Mouse (Mus musculus) kidney, postnatal 0 days (tissue): ENCODE results near the gene Slc25a4. TPM values are rescaled to one million over a fixed set of nuclear protein-coding genes. Genes with fewer than 3 reads are reported as not detected.

Experiments
- ATAC-seq: fragments of 200-750 bp; cut with Nextera tagmentation; replicated peaks from 2 replicates; pipeline ENCODE4 v1.8.0; 2017; ENCODE audit warnings: low read depth, moderate number of reproducible peaks, moderate TSS enrichment, moderate library complexity; ENCODE audit not compliant: low FRiP score
- DNase-seq: peaks from one replicate; pipeline ENCODE4 v3.0.0-alpha.2; 2016; ENCODE audit warnings: low spot score
- H3K27ac ChIP-seq: fragments of 300-500 bp; sonication (generic); 2 replicates; pipeline ENCODE4 v1.5.1; 2014; ENCODE audit warnings: mild to moderate bottlenecking
- H3K27me3 ChIP-seq: fragments of 300-500 bp; sonication (generic); 2 replicates; pipeline ENCODE4 v1.6.1; 2014; ENCODE audit warnings: low read length, mixed read lengths; ENCODE audit not compliant: insufficient read depth
- H3K36me3 ChIP-seq: fragments of 300-500 bp; sonication (generic); 2 replicates; pipeline ENCODE4 v1.6.1; 2014; ENCODE audit warnings: low read length, mixed read lengths; ENCODE audit not compliant: insufficient read depth
- H3K4me1 ChIP-seq: fragments of 300-500 bp; sonication (generic); replicated peaks from 2 replicates; pipeline ENCODE4 v1.6.1; 2014; ENCODE audit warnings: antibody characterized with exemption, low read length, mixed read lengths; ENCODE audit not compliant: insufficient read depth
- H3K4me2 ChIP-seq: fragments of 300-500 bp; sonication (generic); 2 replicates; pipeline ENCODE4 v1.6.1; 2014; ENCODE audit warnings: mild to moderate bottlenecking, low read length, moderate library complexity, mixed read lengths
- H3K4me3 ChIP-seq: fragments of 300-500 bp; sonication (generic); replicated peaks from 2 replicates; pipeline ENCODE4 v1.5.1; 2014; ENCODE audit warnings: low read depth, low read length
- H3K9ac ChIP-seq: fragments of 300-500 bp; sonication (generic); 2 replicates; pipeline ENCODE4 v1.6.1; 2014; ENCODE audit warnings: low read depth, low read length
- H3K9me3 ChIP-seq: fragments of 300-500 bp; sonication (generic); replicated peaks from 2 replicates; pipeline ENCODE4 v1.6.1; 2016; ENCODE audit warnings: low read length, inconsistent platforms, mixed read lengths
- CTCF ChIP-seq: IDR thresholded peaks from 2 replicates; pipeline ENCODE4 v1.5.1; 2016; ENCODE audit warnings: antibody characterized with exemption, low read depth, mild to moderate bottlenecking, moderate library complexity
- WGBS: fragments of 180-500 bp; shearing (Covaris S2); extraction: QIAGEN DNeasy Blood & Tissue Kit; methylation state at CpG from one replicate; pipeline ENCODE4 v1.1.7; 2014; 5-methylcytosine and 5-hydroxymethylcytosine counted together
- microRNA-seq: library from miRNA; unstranded; fragments of <30 nt; microRNA quantifications from one replicate; pipeline ENCODE4, GENCODE M21; 2016
- polyA plus RNA-seq: library from polyadenylated mRNA; unstranded; fragments of >200 nt; fragmentation: Nextera tagmentation; extraction: Ambion mirVana; gene quantifications from 2 replicates; pipeline ENCODE4 v1.2.1, GENCODE M21; 2015

Gene Slc25a4
- polyA plus RNA-seq, 1 experiment from 2014 or later = 835 TPM

- peak overlapping the region; percentile 64 for H3K4me3 ChIP-seq
- DNase-seq (peak; percentile 97), ATAC-seq (peak; percentile 99)
- H3K27ac ChIP-seq = peak overlapping the region; percentile 87
- H3K4me2 ChIP-seq = peak overlapping the region; percentile 78
- peak overlapping the region; percentile 80 for H3K9ac ChIP-seq
- no peaks in the 10 kb centered on the region for H3K36me3 ChIP-seq
- no peak for TF ChIP-seq CTCF
- no peaks in the 10 kb centered on the region; the same call in 1 of the 2 replicates for H3K4me1 ChIP-seq
- no peaks in the 10 kb centered on the region for H3K27me3 ChIP-seq
- 1% methylated on average over 71 of the region's 77 CpGs for WGBS
- no peaks in the 10 kb centered on the region for H3K9me3 ChIP-seq
Observed at GRCm38 (mm10) chr8:46162953-46163869, 47.9 kb downstream of the Slc25a4 start.

Small RNA genes lying within 50 kb of the gene (microRNA-seq; reads per million reads assigned to microRNA genes)
- not detected for gene Gm23812

Other genes starting within 250 kb of the Slc25a4 start
- gene 1700029J07Rik, start 236.0 kb downstream of the Slc25a4 start, polyA plus RNA-seq = 3.3 and 3.4 TPM in 2 replicates
- gene Ufsp2, start 235.8 kb downstream of the Slc25a4 start, polyA plus RNA-seq = 80.5 and 84.2 TPM in 2 replicates
- 0.45 and 0.66 TPM in 2 replicates for gene Lrp2bp, start 212.0 kb downstream of the Slc25a4 start, polyA plus RNA-seq
- gene Ankrd37, start 205.6 kb downstream of the Slc25a4 start, polyA plus RNA-seq = 15.9 and 17.4 TPM in 2 replicates
- gene Cfap97, start 59.5 kb downstream of the Slc25a4 start, polyA plus RNA-seq = 34.7 and 37.4 TPM in 2 replicates
- 5.4 and 6.3 TPM in 2 replicates for gene Snx25, start 59.1 kb downstream of the Slc25a4 start, polyA plus RNA-seq
- gene Helt, start 83.4 kb upstream of the Slc25a4 start, polyA plus RNA-seq = not detected in 2 replicates